Mouse (Mus musculus) midbrain, embryonic 10.5 days (tissue): ENCODE data around the gene A1bg. TPM values are rescaled to one million over a fixed set of nuclear protein-coding genes. Genes with fewer than 3 reads are reported as not detected.
A peak's percentile ranks its signal among the peaks of the same experiment; 100 is the strongest.

ENCODE experiments used
- DNase-seq: peaks from one replicate; pipeline ENCODE4 v3.0.0-alpha.2; 2017; ENCODE audit warnings: low spot score
- H3K27ac ChIP-seq: fragments of 300-500 bp; sonication (generic); replicated peaks from 2 replicates; pipeline ENCODE4 v1.5.1; 2016; ENCODE audit warnings: mild to moderate bottlenecking
- H3K27me3 ChIP-seq: fragments of 300-500 bp; sonication (generic); 2 replicates; pipeline ENCODE4 v1.6.1; 2016; ENCODE audit warnings: low read depth, mild to moderate bottlenecking; ENCODE audit not compliant: poor library complexity, severe bottlenecking
- H3K36me3 ChIP-seq: fragments of 300-500 bp; sonication (generic); 2 replicates; pipeline ENCODE4 v1.6.1; 2016; ENCODE audit warnings: mild to moderate bottlenecking, moderate library complexity
- H3K4me1 ChIP-seq: fragments of 300-500 bp; sonication (generic); 2 replicates; pipeline ENCODE4 v1.6.1; 2016
- H3K4me3 ChIP-seq: fragments of 300-500 bp; sonication (generic); 2 replicates; pipeline ENCODE4 v1.5.1; 2016; ENCODE audit warnings: mild to moderate bottlenecking, moderate library complexity
- H3K9me3 ChIP-seq: fragments of 300-500 bp; sonication (generic); replicated peaks from 2 replicates; pipeline ENCODE4 v1.6.1; 2016; ENCODE audit warnings: mild to moderate bottlenecking
- WGBS: fragments of 180-500 bp; shearing (Covaris S2); methylation state at CpG from one replicate; pipeline ENCODE4 v1.1.7; 2016; 5-methylcytosine and 5-hydroxymethylcytosine counted together
- polyA plus RNA-seq: library from polyadenylated mRNA; unstranded; fragments of >200 nt; fragmentation: Nextera tagmentation; extraction: Ambion mirVana; gene quantifications from 2 replicates; pipeline ENCODE4 v1.2.1, GENCODE M21; 2016

The A1bg gene
- polyA plus RNA-seq, 1 experiment from 2014 or later: not detected

DNA sequence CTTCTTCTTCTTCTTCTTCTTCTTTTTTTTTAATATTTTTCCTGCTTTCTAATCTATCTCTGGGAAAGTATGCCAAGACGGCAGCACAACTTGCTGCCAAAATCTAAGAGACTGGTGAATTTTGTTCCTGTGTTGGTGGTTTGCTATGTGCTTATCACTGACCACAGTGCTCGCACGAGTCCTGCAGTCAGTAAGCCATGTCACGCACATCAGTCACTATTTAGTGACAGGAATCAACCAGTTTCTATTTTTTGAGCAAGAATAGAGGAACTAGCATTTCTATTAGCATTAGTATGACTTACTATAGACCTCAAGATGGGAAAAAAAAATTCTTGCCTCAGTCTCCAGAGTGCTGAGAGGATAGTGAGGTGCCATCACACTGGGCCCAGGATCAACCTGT lies 68.7 kb downstream of the A1bg start:
- H3K4me1 ChIP-seq: peaks cover 11% of the 10 kb centered on the region
- no peak for DNase-seq
- no peak overlapping the region for H3K4me3 ChIP-seq
- no peaks in the 10 kb centered on the region for H3K36me3 ChIP-seq
- WGBS: 93% methylated on average over 4 of the region's 4 CpGs
- H3K27ac ChIP-seq: no peak overlapping the region
- no peaks in the 10 kb centered on the region for H3K27me3 ChIP-seq
- H3K9me3 ChIP-seq: no peaks in the 10 kb centered on the region

DNA sequence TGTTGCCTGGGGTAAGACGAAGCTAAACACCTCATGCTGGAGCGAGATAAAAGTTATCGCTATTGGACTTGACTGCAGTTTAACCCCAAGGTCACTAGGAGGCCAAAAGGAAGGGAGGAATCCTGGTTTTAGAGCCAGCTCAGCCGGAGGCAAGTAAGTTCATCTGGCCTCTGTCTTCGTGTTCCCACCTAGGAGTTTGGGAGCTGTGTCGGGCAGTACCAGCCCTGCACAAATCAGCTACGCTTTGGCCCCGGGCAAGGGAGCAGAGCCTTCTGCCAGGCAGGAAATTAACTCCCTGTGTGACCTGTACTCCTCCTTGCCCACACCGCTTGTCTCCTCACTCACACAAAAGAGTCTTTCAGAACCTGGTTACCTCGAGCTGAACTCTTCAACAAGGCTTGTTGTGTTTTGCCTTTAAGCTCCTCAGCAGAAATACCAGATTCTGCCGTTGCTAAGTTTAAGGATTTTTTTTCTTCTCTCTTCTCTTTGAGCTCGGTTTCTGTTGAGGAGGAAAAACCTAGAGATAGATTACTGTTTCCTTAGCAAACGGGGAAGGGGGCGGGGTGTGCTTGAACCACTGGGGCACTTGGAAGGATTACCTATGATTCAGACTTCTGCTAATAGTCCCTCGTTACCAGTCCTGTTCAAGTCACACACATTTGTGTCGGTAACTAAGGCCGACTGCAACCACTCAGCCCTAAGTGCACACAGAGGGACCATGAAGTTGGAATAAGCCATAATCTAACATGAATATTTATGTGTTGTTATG lies 69.4 kb downstream of the A1bg start, which contains the start of gene Fam84b:
Gene Fam84b, minus strand, starts transcription at position 548 of the 769 bp plus-strand sequence.
- H3K4me3 ChIP-seq: no peak within 1 kb of the TSS
- WGBS: 38% methylated on average over 17 of the region's 17 CpGs
- no peaks in the 10 kb centered on the region for H3K36me3 ChIP-seq
- H3K27me3 ChIP-seq: no peaks in the 10 kb centered on the region
- DNase-seq: peak; percentile 33
- no peaks in the 10 kb centered on the region for H3K9me3 ChIP-seq
- H3K27ac ChIP-seq: no peak within 1 kb of the TSS; the same call in 1 of the 2 replicates
- peaks cover 11% of the 10 kb centered on the region for H3K4me1 ChIP-seq

- Histone ChIP-seq H3K27ac (no peak overlapping the region), H3K27me3 (no peaks in the 10 kb centered on the region), H3K4me3 (no peak overlapping the region), H3K36me3 (no peaks in the 10 kb centered on the region), H3K4me1 (peaks cover 28% of the 10 kb centered on the region), H3K9me3 (no peaks in the 10 kb centered on the region)
- 87% methylated on average over 3 of the region's 3 CpGs for WGBS
- DNase-seq: no peak
Observed at GRCm38 (mm10) chr15:60848630-60849029, 74.2 kb downstream of the A1bg start.

Other genes with a start within 250 kb of the A1bg start
- gene Fam84b, start 69.2 kb downstream of the A1bg start, polyA plus RNA-seq: 9.6 and 11.8 TPM in 2 replicates